Mouse (Mus musculus): ENCODE data around the gene Rps13. TPM values are rescaled to one million over a fixed set of nuclear protein-coding genes. Genes with fewer than 3 reads are reported as not detected.

The Rps13 gene
- polyA plus RNA-seq, 1 experiment from 2014 or later: 814 TPM

- no peaks in the 10 kb centered on the region for H3K9me3 ChIP-seq
- peaks cover 9% of the 10 kb centered on the region; the same call in 1 of the 2 replicates for H3K27me3 ChIP-seq (ENCODE audit: insufficient read depth, poor library complexity, severe bottlenecking)
- WGBS: under 1% methylated on average over 65 of the region's 65 CpGs
- H3K4me1 ChIP-seq (replicated peaks): peaks cover 51% of the 10 kb centered on the region
- peak within 1 kb of the TSS; percentile 92 for H3K27ac ChIP-seq
- H3K36me3 ChIP-seq: no peaks in the 10 kb centered on the region
- H3K4me3 ChIP-seq: peak within 1 kb of the TSS; percentile 88
- peak; percentile 86 for DNase-seq (ENCODE audit: low spot score)
Observed at GRCm38 (mm10) chr7:116307871-116308631, 25.9 kb downstream of the Rps13 start, which contains the start of gene Plekha7. Gene Plekha7, minus strand, starts transcription at chr7:116308376.

GRCm38 (mm10) chr7:116307099-116307870, 26.7 kb downstream of the Rps13 start:
- peak; percentile 88 for DNase-seq (ENCODE audit: low spot score)

DNA sequence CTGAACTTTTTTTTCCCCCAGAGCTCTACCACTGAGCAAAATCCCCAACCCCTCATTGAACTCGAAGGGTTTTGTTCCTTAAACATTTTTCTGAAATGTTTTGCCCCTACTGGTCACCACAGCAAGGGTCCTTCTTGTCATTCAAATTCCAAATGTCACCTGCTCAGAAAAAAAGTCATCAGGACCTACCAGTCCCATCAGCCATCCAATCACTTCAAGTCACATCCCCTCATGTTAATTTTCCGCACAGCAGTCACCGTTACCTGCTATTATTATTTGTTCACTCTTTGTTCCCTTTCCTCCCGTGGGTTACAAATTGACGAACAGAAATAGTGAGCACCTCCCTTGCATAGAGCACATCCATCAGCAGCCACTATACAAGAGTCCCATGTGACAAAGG, 27.4 kb downstream of the Rps13 start:
- Histone ChIP-seq H3K4me3 (peak overlapping the region; percentile 88), H3K36me3 (no peaks in the 10 kb centered on the region; the same call in 1 of the 2 replicates), H3K9me3 (no peaks in the 10 kb centered on the region), H3K27ac (peak overlapping the region; percentile 92; the same call in 1 of the 2 replicates), H3K4me1 (replicated peaks) (peaks cover 51% of the 10 kb centered on the region), H3K27me3 (ENCODE audit: insufficient read depth, poor library complexity, severe bottlenecking) (peaks cover 9% of the 10 kb centered on the region; the same call in 1 of the 2 replicates)
- WGBS: 11% methylated on average over 5 of the region's 5 CpGs
- no peak for DNase-seq (ENCODE audit: low spot score)

More at GRCm38 (mm10) chr7:116307099-116307870, 26.7 kb downstream of the Rps13 start:
- H3K9me3 ChIP-seq: no peaks in the 10 kb centered on the region
- H3K27ac ChIP-seq: peak overlapping the region; percentile 92
- under 1% methylated on average over 63 of the region's 63 CpGs for WGBS
- H3K4me1 ChIP-seq (replicated peaks): peaks cover 51% of the 10 kb centered on the region
- no peaks in the 10 kb centered on the region for H3K36me3 ChIP-seq
- peaks cover 9% of the 10 kb centered on the region; the same call in 1 of the 2 replicates for H3K27me3 ChIP-seq (ENCODE audit: insufficient read depth, poor library complexity, severe bottlenecking)
- H3K4me3 ChIP-seq: peak overlapping the region; percentile 88

DNA sequence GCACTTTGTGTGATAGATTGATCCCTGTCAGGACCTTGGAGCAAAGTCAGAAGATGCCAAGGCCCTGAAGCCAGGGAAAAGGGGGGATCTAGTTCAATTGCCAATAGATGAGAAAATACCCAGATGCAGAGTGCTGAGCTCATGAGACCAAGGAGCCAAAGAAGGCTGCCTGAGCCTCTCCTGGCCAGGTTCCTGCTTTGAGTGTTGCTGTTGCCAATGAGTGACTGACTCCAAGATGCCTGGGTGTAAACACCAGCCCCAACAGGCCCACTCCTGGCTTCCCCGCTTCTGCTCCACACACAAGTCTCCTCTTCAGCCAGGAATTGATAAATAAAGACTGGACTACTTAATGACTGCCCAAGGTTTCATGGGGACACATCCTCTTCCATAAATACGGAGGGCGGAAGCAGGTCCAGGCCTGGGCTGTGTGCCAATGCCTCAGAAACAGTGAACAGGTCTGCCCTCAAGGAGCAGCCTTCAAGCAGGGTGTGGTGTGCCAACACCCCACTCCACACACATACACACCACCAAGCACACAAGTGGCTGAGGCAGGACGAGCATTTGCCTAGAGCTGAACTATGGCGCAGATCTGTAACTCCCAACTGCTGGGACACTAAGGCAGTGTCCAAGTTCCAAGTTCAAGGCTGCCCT, 32.2 kb downstream of the Rps13 start:
- H3K27me3 ChIP-seq (ENCODE audit: insufficient read depth, poor library complexity, severe bottlenecking): peaks cover 9% of the 10 kb centered on the region; the same call in 1 of the 2 replicates
- DNase-seq (ENCODE audit: low spot score): no peak
- peaks cover 25% of the 10 kb centered on the region for H3K4me1 ChIP-seq (replicated peaks)
- WGBS: 94% methylated on average over 5 of the region's 5 CpGs
- H3K27ac ChIP-seq: no peak overlapping the region; the same call in 1 of the 2 replicates
- H3K36me3 ChIP-seq: no peaks in the 10 kb centered on the region; the same call in 1 of the 2 replicates
- no peak overlapping the region for H3K4me3 ChIP-seq
- no peaks in the 10 kb centered on the region for H3K9me3 ChIP-seq

DNA sequence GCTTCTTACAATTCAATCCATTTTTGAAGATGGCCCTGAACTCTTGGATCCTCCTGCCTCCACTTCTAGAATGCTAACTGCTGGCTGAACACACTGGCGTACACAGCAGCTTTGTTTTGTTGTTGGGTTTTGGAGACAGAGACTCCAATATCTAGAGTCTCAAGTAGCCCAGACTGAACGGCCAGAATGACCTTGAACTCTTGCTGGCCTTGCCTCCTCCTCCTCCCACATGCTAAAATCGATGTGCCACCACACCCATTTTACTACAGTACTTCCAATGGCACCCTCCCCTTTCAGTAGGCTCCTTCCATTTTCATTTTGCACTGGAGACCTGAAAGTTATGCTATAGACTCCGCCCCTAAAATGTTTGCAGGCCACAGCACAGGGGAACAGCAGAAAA, 32.9 kb downstream of the Rps13 start:
- H3K36me3 ChIP-seq: no peaks in the 10 kb centered on the region; the same call in 1 of the 2 replicates
- no peak overlapping the region for H3K4me3 ChIP-seq
- no peak overlapping the region for H3K27ac ChIP-seq
- H3K27me3 ChIP-seq (ENCODE audit: insufficient read depth, poor library complexity, severe bottlenecking): peaks cover 6% of the 10 kb centered on the region; the same call in 1 of the 2 replicates
- DNase-seq (ENCODE audit: low spot score): no peak
- no peaks in the 10 kb centered on the region for H3K9me3 ChIP-seq
- H3K4me1 ChIP-seq (replicated peaks): peaks cover 19% of the 10 kb centered on the region
- 89% methylated on average over 4 of the region's 4 CpGs for WGBS

GRCm38 (mm10) chr7:116298851-116299250, 35.1 kb downstream of the Rps13 start:
- peaks cover 9% of the 10 kb centered on the region for H3K36me3 ChIP-seq
- no peak overlapping the region for H3K4me3 ChIP-seq
- no peak for DNase-seq (ENCODE audit: low spot score)
- no peaks in the 10 kb centered on the region for H3K9me3 ChIP-seq
- WGBS: 95% methylated on average over 2 of the region's 2 CpGs
- peaks cover 20% of the 10 kb centered on the region for H3K4me1 ChIP-seq (replicated peaks)
- no peaks in the 10 kb centered on the region for H3K27me3 ChIP-seq (ENCODE audit: insufficient read depth, poor library complexity, severe bottlenecking)
- no peak overlapping the region for H3K27ac ChIP-seq

DNA sequence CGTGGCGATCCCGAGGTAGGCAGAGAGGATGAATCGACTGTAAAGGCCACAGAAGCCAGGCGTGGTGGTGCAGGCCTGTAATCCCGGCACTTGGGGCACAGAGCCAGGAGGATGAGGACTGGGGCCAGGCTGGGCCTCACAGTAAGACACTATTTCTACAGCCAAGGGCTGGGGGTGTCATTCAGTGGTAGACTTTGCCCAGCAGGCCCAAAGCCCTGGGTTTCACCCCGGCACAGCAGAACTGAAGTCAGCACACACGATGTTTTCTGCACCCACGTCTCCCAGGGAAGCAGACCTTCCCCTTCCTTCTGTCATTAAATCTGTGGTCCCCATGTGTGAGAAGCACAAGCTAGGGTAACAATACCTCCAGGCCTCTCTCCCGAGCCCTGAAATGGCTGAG, 35.6 kb downstream of the Rps13 start:
- Histone ChIP-seq H3K4me1 (replicated peaks) (peaks cover 24% of the 10 kb centered on the region), H3K9me3 (no peaks in the 10 kb centered on the region), H3K27me3 (ENCODE audit: insufficient read depth, poor library complexity, severe bottlenecking) (no peaks in the 10 kb centered on the region), H3K4me3 (no peak overlapping the region), H3K36me3 (peaks cover 9% of the 10 kb centered on the region), H3K27ac (no peak overlapping the region)
- whole genome bisulfite sequencing: 82% methylated on average over 10 of the region's 10 CpGs
- DNase-seq (ENCODE audit: low spot score): no peak

GRCm38 (mm10) chr7:116294961-116295360, 39.0 kb downstream of the Rps13 start:
- no peaks in the 10 kb centered on the region for H3K9me3 ChIP-seq
- peak overlapping the region; percentile 66; the same call in 1 of the 2 replicates for H3K27ac ChIP-seq
- no peaks in the 10 kb centered on the region for H3K27me3 ChIP-seq (ENCODE audit: insufficient read depth, poor library complexity, severe bottlenecking)
- H3K4me3 ChIP-seq: no peak overlapping the region
- no peak for DNase-seq (ENCODE audit: low spot score)
- peaks cover 40% of the 10 kb centered on the region for H3K4me1 ChIP-seq (replicated peaks)
- H3K36me3 ChIP-seq: peaks cover 9% of the 10 kb centered on the region; the same call in 1 of the 2 replicates
- WGBS: 72% methylated on average over 3 of the region's 3 CpGs

DNA sequence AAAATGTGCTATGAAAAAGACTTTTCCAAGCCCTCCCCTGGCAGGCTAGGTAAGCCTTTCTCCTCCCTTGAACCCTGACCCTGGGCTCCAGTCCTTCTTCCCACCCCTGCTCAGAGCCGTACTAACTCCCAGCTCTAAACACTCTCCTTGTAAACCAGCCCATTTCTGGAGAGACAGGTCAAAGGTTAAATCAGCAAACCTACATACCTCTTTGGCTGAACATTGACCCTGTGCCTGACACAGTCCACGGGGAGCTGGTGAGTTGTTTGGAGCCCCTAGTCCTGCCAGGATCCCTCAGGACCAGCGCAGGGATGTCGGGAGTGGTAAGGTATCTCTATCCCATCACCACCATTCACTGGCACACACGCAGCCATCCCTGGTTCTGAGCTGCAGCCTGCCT, 41.6 kb downstream of the Rps13 start:
- Histone ChIP-seq H3K9me3 (no peaks in the 10 kb centered on the region), H3K36me3 (peaks cover 9% of the 10 kb centered on the region; the same call in 1 of the 2 replicates), H3K27ac (peak overlapping the region; percentile 46; the same call in 1 of the 2 replicates), H3K27me3 (ENCODE audit: insufficient read depth, poor library complexity, severe bottlenecking) (no peaks in the 10 kb centered on the region), H3K4me1 (replicated peaks) (peaks cover 53% of the 10 kb centered on the region), H3K4me3 (no peak overlapping the region)
- WGBS: 36% methylated on average over 5 of the region's 5 CpGs
- no peak for DNase-seq (ENCODE audit: low spot score)

DNA sequence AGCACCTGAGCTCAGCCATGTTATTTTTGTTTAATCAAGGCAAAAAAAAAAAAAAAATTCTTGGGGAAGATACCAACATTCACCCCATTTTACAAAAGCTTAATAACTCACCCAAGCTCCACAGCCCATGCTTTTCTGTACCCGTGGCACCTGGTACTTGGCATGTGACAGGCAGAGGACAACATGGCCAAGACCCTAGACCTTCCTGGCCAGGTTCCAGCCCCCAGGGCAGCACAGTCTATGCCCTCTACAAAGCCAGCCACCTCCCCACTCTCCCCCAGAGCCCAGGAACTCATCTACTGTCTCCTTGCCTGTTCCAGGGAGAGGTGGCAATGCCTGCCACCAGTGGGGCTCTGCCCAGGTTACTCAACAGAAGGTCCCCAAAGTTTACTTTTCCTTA, 43.4 kb downstream of the Rps13 start:
- Histone ChIP-seq H3K27ac (no peak overlapping the region), H3K4me1 (replicated peaks) (peaks cover 70% of the 10 kb centered on the region), H3K9me3 (no peaks in the 10 kb centered on the region), H3K27me3 (ENCODE audit: insufficient read depth, poor library complexity, severe bottlenecking) (no peaks in the 10 kb centered on the region), H3K36me3 (peaks cover 9% of the 10 kb centered on the region; the same call in 1 of the 2 replicates), H3K4me3 (no peak overlapping the region)
- 83% methylated on average over 1 of the region's 1 CpGs for WGBS
- no peak for DNase-seq (ENCODE audit: low spot score)

DNA sequence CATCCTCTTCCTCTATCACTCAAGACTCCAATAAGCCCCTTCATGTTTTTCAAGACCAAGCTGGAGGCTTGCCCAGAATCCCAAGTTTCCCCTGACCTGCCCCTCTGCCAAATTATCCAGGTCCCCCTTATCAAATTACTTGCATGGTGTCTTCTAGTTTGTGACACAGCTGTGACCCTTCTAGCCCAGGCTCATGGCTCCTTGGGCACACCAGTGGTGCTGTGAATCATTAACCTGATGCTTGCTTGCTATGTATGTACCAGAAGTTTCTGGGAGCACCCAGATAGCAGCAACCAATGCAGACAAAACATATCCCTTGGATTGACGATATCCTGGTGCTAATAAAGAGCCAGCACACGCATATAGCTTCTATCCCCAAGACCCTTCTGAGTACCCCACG, 45.0 kb downstream of the Rps13 start:
- WGBS: 86% methylated on average over 3 of the region's 3 CpGs
- Histone ChIP-seq H3K4me1 (replicated peaks) (peaks cover 73% of the 10 kb centered on the region), H3K4me3 (no peak overlapping the region), H3K9me3 (no peaks in the 10 kb centered on the region), H3K36me3 (no peaks in the 10 kb centered on the region), H3K27ac (no peak overlapping the region), H3K27me3 (ENCODE audit: insufficient read depth, poor library complexity, severe bottlenecking) (no peaks in the 10 kb centered on the region)
- no peak for DNase-seq (ENCODE audit: low spot score)

GRCm38 (mm10) chr7:116287959-116288358, 46.0 kb downstream of the Rps13 start:
- Histone ChIP-seq H3K36me3 (no peaks in the 10 kb centered on the region), H3K27ac (peak overlapping the region; percentile 75), H3K27me3 (ENCODE audit: insufficient read depth, poor library complexity, severe bottlenecking) (no peaks in the 10 kb centered on the region), H3K9me3 (no peaks in the 10 kb centered on the region), H3K4me3 (no peak overlapping the region), H3K4me1 (replicated peaks) (peaks cover 73% of the 10 kb centered on the region)
- WGBS: 81% methylated on average over 5 of the region's 5 CpGs
- no peak for DNase-seq (ENCODE audit: low spot score)

Measured in hindbrain, embryonic 10.5 days (tissue).